Mouse (Mus musculus) spleen, adult 12 weeks (tissue): Measurements from ENCODE around the gene Dnajc6.

Source experiments
- DNase-seq: peaks from one replicate; pipeline ENCODE4 v3.0.0; 2022; ENCODE audit warnings: low spot score

Dnajc6 gene

DNA sequence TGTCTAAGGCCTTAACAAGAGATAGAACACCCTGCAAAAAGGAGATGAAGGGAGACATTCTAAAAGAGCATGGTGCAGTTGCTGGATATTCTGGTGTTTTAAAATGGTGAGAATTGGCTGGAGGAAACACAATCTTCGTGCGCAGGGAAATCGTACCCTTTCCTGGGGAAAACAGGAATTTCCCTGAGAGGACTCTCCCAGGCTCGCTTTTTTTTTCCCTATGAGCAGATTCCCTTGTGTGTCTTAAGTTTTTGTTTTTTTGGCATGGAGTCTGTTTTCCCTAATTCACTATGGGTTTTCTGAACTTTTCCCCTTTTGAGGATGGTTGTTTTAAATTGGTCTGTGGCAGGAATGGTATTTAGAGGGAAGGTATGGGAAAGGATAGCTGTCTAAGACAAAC lies 192.8 kb downstream of the Dnajc6 start:
- no peak for DNase-seq

GRCm38 (mm10) chr4:101689645-101690044 lies 193.2 kb downstream of the Dnajc6 start:
- DNase-seq: no peak
